Comparison of ENCODE assay signal across 7 mouse cellular contexts in the genomic region with DNA sequence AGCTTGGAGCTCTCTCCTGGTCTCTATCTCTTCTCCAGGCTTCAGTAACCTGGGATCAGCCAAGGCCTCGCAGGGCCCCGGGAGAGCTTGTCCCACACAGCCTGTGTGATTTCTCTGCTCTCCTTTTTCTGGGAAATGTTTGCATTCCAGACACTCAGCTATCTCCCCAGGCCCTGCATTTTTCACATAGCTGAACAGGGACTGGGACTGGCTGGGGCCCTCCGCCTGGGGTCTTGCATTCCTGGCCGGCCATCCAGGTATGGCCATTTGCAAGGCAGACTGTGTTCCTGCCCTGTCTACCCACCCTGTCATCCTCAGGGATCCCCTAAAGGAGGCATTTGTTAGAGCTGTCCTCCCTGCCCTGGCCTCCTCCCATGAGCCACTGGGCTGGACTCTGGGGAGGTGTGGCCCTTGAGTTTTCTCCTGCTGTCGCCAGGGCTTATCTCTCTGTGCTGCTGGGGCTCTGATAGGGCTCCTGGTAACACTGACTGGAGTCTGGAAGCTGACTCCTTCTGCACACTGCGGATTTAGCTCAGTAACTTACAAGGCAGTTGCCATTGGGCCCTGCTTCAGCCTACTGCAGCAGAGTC. TPM values are rescaled to one million over a fixed set of nuclear protein-coding genes. Genes with fewer than 3 reads are reported as not detected.
DNase-seq lines count a peak whose midpoint lies in the region; ATAC-seq and TF ChIP-seq lines count a peak whose summit lies in the region.

No protein-coding gene starts in this region.

- H3K4me3 ChIP-seq in ES-Bruce4 (ENCODE audit: low read depth, low read length): no peak overlapping the region
- no peak overlapping the region for H3K4me3 ChIP-seq in kidney, postnatal 0 days (replicated peaks; ENCODE audit: low read depth, low read length)
- H3K4me3 ChIP-seq in midbrain, embryonic 13.5 days (replicated peaks): no peak overlapping the region

- TF ChIP-seq POLR2A in ES-Bruce4 (IDR thresholded peaks at IDR 0.05; ENCODE audit: insufficient read depth, low read length): no peak

- DNase-seq in MEL-GATA-1-ER (ENCODE audit: extremely low read depth, low read depth): peak; percentile 87
- peak; percentile 65 for DNase-seq in heart, adult 8-10 months (ENCODE audit: low spot score)
- peak; percentile 66 for DNase-seq in kidney, postnatal 0 days (ENCODE audit: low spot score)
- peak; percentile 54 for DNase-seq in mesoderm, embryonic 11.5 days (ENCODE audit: low read depth, low spot score)
- no peak for DNase-seq in natural killer cell, adult 2 months (ENCODE audit: low spot score in 2 of 2)

- no peaks in the 10 kb centered on the region for H3K27me3 ChIP-seq in ES-Bruce4 (ENCODE audit: control insufficient read depth, insufficient read depth, low read length, poor library complexity, severe bottlenecking)
- H3K27me3 ChIP-seq in kidney, postnatal 0 days (ENCODE audit: insufficient read depth, low read length): no peaks in the 10 kb centered on the region
- H3K27me3 ChIP-seq in midbrain, embryonic 13.5 days: peaks cover 4% of the 10 kb centered on the region

- peak overlapping the region; percentile 10; the same call in 1 of the 2 replicates for H3K9ac ChIP-seq in ES-Bruce4 (ENCODE audit: low read depth, poor library complexity, severe bottlenecking)
- H3K9ac ChIP-seq in kidney, postnatal 0 days (ENCODE audit: low read depth, low read length): no peak overlapping the region
- no peak overlapping the region for H3K9ac ChIP-seq in midbrain, embryonic 13.5 days (replicated peaks)

- peaks cover 9% of the 10 kb centered on the region for H3K36me3 ChIP-seq in ES-Bruce4 (ENCODE audit: control insufficient read depth, insufficient read depth, low read length, poor library complexity, severe bottlenecking)
- H3K36me3 ChIP-seq in kidney, postnatal 0 days (ENCODE audit: insufficient read depth, low read length): peaks cover 7% of the 10 kb centered on the region
- no peaks in the 10 kb centered on the region for H3K36me3 ChIP-seq in midbrain, embryonic 13.5 days

- ATAC-seq in kidney, postnatal 0 days (replicated peaks; ENCODE audit: low FRiP score, low read depth): no peak
- ATAC-seq in midbrain, embryonic 13.5 days: no peak

- 21% methylated on average over 6 of the region's 6 CpGs for WGBS in kidney, postnatal 0 days
- 19% methylated on average over 6 of the region's 6 CpGs for WGBS in midbrain, embryonic 13.5 days

- TF ChIP-seq CTCF in ES-Bruce4 (IDR thresholded peaks at IDR 0.05; ENCODE audit: low read depth, low read length): no peak
- no peak for TF ChIP-seq CTCF in kidney, postnatal 0 days (IDR thresholded peaks at IDR 0.05; ENCODE audit: low read depth)

- peaks cover 30% of the 10 kb centered on the region for H3K4me1 ChIP-seq in ES-Bruce4 (ENCODE audit: control insufficient read depth, insufficient read depth, low read length)
- peaks cover 38% of the 10 kb centered on the region for H3K4me1 ChIP-seq in kidney, postnatal 0 days (replicated peaks; ENCODE audit: insufficient read depth, low read length)
- H3K4me1 ChIP-seq in midbrain, embryonic 13.5 days (replicated peaks): 0 out of 2 replicates have a peak, but pooled peaks cover 8% of the 10 kb centered on the region

- H3K9me3 ChIP-seq in ES-Bruce4 (replicated peaks; ENCODE audit: control insufficient read depth, insufficient read depth, low read length, poor library complexity, severe bottlenecking): no peaks in the 10 kb centered on the region
- no peaks in the 10 kb centered on the region for H3K9me3 ChIP-seq in kidney, postnatal 0 days (replicated peaks; ENCODE audit: low read length)
- no peaks in the 10 kb centered on the region for H3K9me3 ChIP-seq in midbrain, embryonic 13.5 days

- peak overlapping the region; percentile 98 for H3K27ac ChIP-seq in ES-Bruce4 (ENCODE audit: insufficient read depth, low read length)
- peak overlapping the region; percentile 88 for H3K27ac ChIP-seq in kidney, postnatal 0 days
- no peak overlapping the region for H3K27ac ChIP-seq in midbrain, embryonic 13.5 days

- no peak overlapping the region for H3K4me2 ChIP-seq in kidney, postnatal 0 days (ENCODE audit: low read length)
- no peak overlapping the region for H3K4me2 ChIP-seq in midbrain, embryonic 13.5 days (replicated peaks)

- TF ChIP-seq EP300 in ES-Bruce4 (IDR thresholded peaks at IDR 0.05; ENCODE audit: insufficient read depth, low read depth, low read length): peak; percentile 93

RNA-seq across cellular contexts. Expression of gene Myo15b, which starts 16.1 kb away (rescaled TPM):
- 1.6 and 4.2 TPM in 2 replicates for polyA plus RNA-seq in ES-Bruce4 (2011; ENCODE audit: insufficient read depth, insufficient read length, low read depth, missing spikeins)
- under 1 TPM in 1 of 4 experiments, not detected in 3; 0.06 TPM for total RNA-seq in heart, adult 8-10 months (2022)
- polyA plus RNA-seq in kidney, postnatal 0 days (2015; fragmentation: Nextera tagmentation; extraction: Ambion mirVana): 16.5 and 17.6 TPM in 2 replicates
- 0.08 and 0.27 TPM in 2 replicates for polyA plus RNA-seq in midbrain, embryonic 13.5 days (2015; fragmentation: Nextera tagmentation; extraction: Ambion mirVana)

RNA-seq across cellular contexts. Expression of gene Llgl2, which starts 18.2 kb away (rescaled TPM):
- polyA plus RNA-seq in ES-Bruce4 (2011; ENCODE audit: insufficient read depth, insufficient read length, low read depth, missing spikeins): 92.1 and 99.1 TPM in 2 replicates
- 10 to 100 TPM; 15.7 to 31.8 (median 20.3) TPM for total RNA-seq in heart, adult 8-10 months (2022)
- 54.5 and 61.2 TPM in 2 replicates for polyA plus RNA-seq in kidney, postnatal 0 days (2015; fragmentation: Nextera tagmentation; extraction: Ambion mirVana)
- polyA plus RNA-seq in midbrain, embryonic 13.5 days (2015; fragmentation: Nextera tagmentation; extraction: Ambion mirVana): 0.66 and 0.76 TPM in 2 replicates

RNA-seq across cellular contexts. Expression of gene Tsen54, which starts 27.5 kb away (rescaled TPM):
- 26.9 and 30.2 TPM in 2 replicates for polyA plus RNA-seq in ES-Bruce4 (2011; ENCODE audit: insufficient read depth, insufficient read length, low read depth, missing spikeins)
- total RNA-seq in heart, adult 8-10 months (2022): 1 to 10 TPM; 6.9 to 8.8 (median 7.5) TPM
- 34.7 and 36.2 TPM in 2 replicates for polyA plus RNA-seq in kidney, postnatal 0 days (2015; fragmentation: Nextera tagmentation; extraction: Ambion mirVana)
- polyA plus RNA-seq in midbrain, embryonic 13.5 days (2015; fragmentation: Nextera tagmentation; extraction: Ambion mirVana): 24.8 and 25.8 TPM in 2 replicates

RNA-seq across cellular contexts. Expression of gene Caskin2, which starts 28.6 kb away (rescaled TPM):
- polyA plus RNA-seq in ES-Bruce4 (2011; ENCODE audit: insufficient read depth, insufficient read length, low read depth, missing spikeins): 10.5 and 12.1 TPM in 2 replicates
- 10 to 100 TPM; 40.3 to 48.2 (median 44.7) TPM for total RNA-seq in heart, adult 8-10 months (2022)
- polyA plus RNA-seq in kidney, postnatal 0 days (2015; fragmentation: Nextera tagmentation; extraction: Ambion mirVana): 14.2 and 14.4 TPM in 2 replicates
- 10.3 and 12.3 TPM in 2 replicates for polyA plus RNA-seq in midbrain, embryonic 13.5 days (2015; fragmentation: Nextera tagmentation; extraction: Ambion mirVana)

RNA-seq across cellular contexts. Expression of gene Smim5, which starts 57.7 kb away (rescaled TPM):
- not detected in 2 replicates for polyA plus RNA-seq in ES-Bruce4 (2011; ENCODE audit: insufficient read depth, insufficient read length, low read depth, missing spikeins)
- 10 to 100 TPM; 11.0 to 28.2 (median 14.6) TPM for total RNA-seq in heart, adult 8-10 months (2022)
- polyA plus RNA-seq in kidney, postnatal 0 days (2015; fragmentation: Nextera tagmentation; extraction: Ambion mirVana): 11.1 and 12.1 TPM in 2 replicates
- 0.97 and 1.4 TPM in 2 replicates for polyA plus RNA-seq in midbrain, embryonic 13.5 days (2015; fragmentation: Nextera tagmentation; extraction: Ambion mirVana)

Comparison
In these comparisons a context has a peak if more than half of its experiments do, and no peak if none do; other contexts are left out.
1. DNase-seq: peak in MEL-GATA-1-ER (single experiment), heart, adult 8-10 months (single experiment), kidney, postnatal 0 days (single experiment) and mesoderm, embryonic 11.5 days (single experiment); none in natural killer cell, adult 2 months (0 of 2).
2. RNA of gene Llgl2, which starts 18.2 kb away (polyA plus RNA-seq): 92.1 to 99.1 TPM in ES-Bruce4 and 54.5 to 61.2 TPM in kidney, postnatal 0 days; 0.66 to 0.76 TPM in midbrain, embryonic 13.5 days; every median in the first group is over 10 times any median in the second.